Mouse (Mus musculus): Measurements from ENCODE around the gene Ttn. TPM values are rescaled to one million over a fixed set of nuclear protein-coding genes. Genes with fewer than 3 reads are reported as not detected.
A peak's percentile ranks its signal among the peaks of the same experiment; 100 is the strongest.

The Ttn gene
- polyA plus RNA-seq, 1 experiment from 2014 or later: 1.0 TPM

DNA sequence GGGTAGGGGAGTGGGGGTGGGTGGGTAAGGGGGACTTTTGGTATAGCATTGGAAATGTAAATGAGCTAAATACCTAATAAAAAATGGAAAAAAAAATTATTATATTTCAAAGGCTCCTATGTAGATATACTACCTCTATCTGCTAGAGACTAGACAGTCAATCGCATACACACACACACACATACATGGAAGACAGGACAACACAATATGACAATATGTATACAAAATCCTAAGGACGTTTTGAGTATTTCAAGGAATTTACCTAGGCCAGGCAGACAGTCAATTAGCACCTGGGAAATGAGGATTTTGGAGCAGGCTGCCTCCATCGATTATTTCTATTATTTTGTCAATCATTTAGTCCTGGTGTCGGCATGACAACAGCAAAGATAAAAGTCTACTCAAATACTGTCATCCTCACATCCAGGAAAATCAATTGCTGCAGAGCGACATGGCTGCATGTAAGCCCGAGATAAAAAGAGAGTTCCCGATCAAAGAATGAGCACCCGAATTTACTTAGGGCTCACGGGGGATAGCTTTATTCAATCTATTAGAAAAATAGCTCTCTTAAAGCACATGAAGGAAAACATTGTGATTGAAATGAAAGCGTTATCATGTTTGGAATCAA lies 20.8 kb downstream of the Ttn start:
- Histone ChIP-seq H3K36me3 (no peaks in the 10 kb centered on the region), H3K27ac (replicated peaks) (no peak overlapping the region), H3K9me3 (no peaks in the 10 kb centered on the region), H3K4me1 (no peaks in the 10 kb centered on the region), H3K9ac (replicated peaks) (no peak overlapping the region), H3K4me2 (replicated peaks) (no peak overlapping the region), H3K27me3 (no peaks in the 10 kb centered on the region), H3K4me3 (no peak overlapping the region)
- WGBS: 75% methylated on average over 10 of the region's 10 CpGs
- no peak for ATAC-seq (replicated peaks)

DNA sequence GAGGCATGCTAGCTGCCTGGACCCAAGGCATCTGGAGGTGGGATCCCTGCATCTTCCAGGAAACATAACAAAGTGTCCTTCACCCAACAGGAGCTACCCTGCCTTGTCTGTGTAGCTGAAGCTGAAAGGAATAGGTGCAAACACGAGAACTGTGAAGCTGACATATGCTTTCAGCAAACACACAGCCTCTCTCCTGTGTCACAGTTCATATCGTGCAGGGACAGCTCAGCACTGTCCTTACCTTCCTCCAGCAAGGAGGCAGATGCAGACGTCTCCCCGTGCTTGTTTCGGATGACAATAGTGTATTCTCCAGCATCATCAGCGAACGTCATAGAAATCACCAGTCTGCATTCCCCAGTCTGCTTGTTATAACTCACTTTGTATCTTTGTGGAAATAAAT lies 32.6 kb downstream of the Ttn start:
- Histone ChIP-seq H3K9ac (replicated peaks) (no peak overlapping the region), H3K4me2 (replicated peaks) (no peak overlapping the region), H3K36me3 (no peaks in the 10 kb centered on the region), H3K27me3 (no peaks in the 10 kb centered on the region), H3K4me3 (no peak overlapping the region), H3K4me1 (no peaks in the 10 kb centered on the region), H3K27ac (replicated peaks) (no peak overlapping the region), H3K9me3 (no peaks in the 10 kb centered on the region)
- ATAC-seq (replicated peaks): no peak
- 82% methylated on average over 7 of the region's 7 CpGs for WGBS

DNA sequence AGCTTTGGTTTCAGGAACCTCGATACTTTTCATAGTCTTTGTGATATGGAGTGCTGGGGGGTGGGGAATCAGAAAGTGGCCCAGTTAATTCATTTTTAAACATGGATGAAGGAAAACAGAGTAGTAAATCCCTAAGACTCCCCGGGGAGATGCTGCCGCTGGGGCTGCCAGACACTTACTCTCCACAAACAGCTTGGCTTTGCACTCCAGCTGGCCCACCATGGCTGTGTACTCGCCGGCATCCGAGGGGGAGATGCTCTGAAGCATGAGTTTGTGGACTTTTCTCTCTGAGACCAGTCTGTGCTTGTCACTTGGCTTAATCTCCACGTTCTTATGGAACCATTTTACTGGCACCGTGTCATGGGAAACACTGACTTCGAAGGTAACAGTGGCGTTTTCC lies 43.8 kb downstream of the Ttn start:
- Histone ChIP-seq H3K9me3 (no peaks in the 10 kb centered on the region), H3K4me2 (replicated peaks) (no peak overlapping the region), H3K27me3 (no peaks in the 10 kb centered on the region), H3K9ac (replicated peaks) (no peak overlapping the region), H3K4me1 (no peaks in the 10 kb centered on the region), H3K27ac (replicated peaks) (no peak overlapping the region), H3K4me3 (no peak overlapping the region), H3K36me3 (no peaks in the 10 kb centered on the region)
- 64% methylated on average over 10 of the region's 10 CpGs for WGBS
- ATAC-seq (replicated peaks): no peak

DNA sequence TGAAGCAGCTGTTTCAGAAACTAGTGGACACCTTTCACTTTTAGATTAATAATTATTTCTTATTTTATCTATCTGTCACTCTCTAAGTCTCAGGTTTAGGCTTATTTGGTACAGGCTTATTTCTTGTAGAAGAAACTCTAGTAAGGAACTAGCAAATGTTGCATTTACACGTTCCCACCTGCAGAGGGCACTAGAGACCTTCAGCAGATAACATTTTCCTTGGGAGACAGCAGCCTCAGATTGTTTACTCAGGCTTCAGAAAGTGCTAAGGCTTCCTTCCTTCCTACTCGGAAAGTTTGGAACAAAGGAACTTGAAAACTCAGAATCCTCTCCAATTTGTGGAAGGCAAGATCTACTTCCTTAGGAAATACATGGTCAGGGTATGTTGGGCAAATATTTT lies 52.6 kb downstream of the Ttn start:
- H3K4me2 ChIP-seq (replicated peaks): no peak overlapping the region
- H3K4me3 ChIP-seq: no peak overlapping the region
- peak; percentile 36 for ATAC-seq (replicated peaks)
- H3K9me3 ChIP-seq: no peaks in the 10 kb centered on the region
- no peaks in the 10 kb centered on the region for H3K4me1 ChIP-seq
- WGBS: 0% methylated on average over 2 of the region's 2 CpGs
- H3K9ac ChIP-seq (replicated peaks): no peak overlapping the region
- no peaks in the 10 kb centered on the region for H3K36me3 ChIP-seq
- H3K27ac ChIP-seq (replicated peaks): no peak overlapping the region
- H3K27me3 ChIP-seq: no peaks in the 10 kb centered on the region

DNA sequence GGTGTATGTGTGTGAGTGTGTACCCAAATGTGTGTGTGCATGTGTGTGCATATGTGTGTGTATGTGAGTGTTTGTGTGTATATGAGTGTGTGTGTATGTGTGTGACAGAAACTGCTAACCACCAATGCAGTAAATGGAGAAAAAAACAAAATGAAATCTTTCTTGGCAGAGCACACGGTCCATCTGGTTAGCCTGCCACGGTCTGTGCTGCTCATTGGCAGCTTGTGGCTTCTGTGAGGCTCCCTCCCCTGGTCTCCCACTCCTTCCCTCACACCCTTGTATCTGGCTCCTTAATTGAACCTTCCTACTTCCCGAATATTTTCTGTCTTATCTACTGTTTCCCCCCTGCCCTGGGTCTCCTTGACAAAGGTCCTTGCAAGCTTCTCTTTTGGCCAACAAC lies 53.5 kb downstream of the Ttn start:
- H3K4me1 ChIP-seq: no peaks in the 10 kb centered on the region
- peak; percentile 88 for ATAC-seq (replicated peaks)
- WGBS: 58% methylated on average over 3 of the region's 3 CpGs
- H3K4me3 ChIP-seq: no peak overlapping the region
- no peaks in the 10 kb centered on the region for H3K9me3 ChIP-seq
- no peaks in the 10 kb centered on the region for H3K27me3 ChIP-seq
- H3K4me2 ChIP-seq (replicated peaks): no peak overlapping the region
- no peak overlapping the region for H3K9ac ChIP-seq (replicated peaks)
- no peak overlapping the region for H3K27ac ChIP-seq (replicated peaks)
- no peaks in the 10 kb centered on the region for H3K36me3 ChIP-seq

DNA sequence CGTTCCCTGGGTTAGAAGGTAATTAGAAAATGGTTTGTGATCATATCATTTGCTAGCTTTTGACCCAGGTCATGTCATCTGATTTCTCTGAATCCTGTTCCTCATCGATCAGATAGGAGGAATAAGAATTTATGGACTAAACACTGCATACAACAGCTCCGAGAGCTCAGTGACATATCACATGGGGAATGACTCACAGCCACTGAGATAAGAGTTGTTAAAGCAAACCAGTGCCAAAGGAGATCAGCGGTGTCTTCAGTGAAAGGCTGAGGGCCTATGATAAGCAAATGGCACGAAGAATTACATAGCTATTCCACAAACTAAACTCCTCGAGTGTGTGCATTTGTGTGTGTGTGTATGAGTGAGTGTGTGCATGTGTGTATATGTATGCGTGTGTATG lies 54.0 kb downstream of the Ttn start:
- Histone ChIP-seq H3K27me3 (no peaks in the 10 kb centered on the region), H3K4me3 (no peak overlapping the region), H3K36me3 (no peaks in the 10 kb centered on the region), H3K9ac (replicated peaks) (no peak overlapping the region), H3K4me1 (no peaks in the 10 kb centered on the region), H3K27ac (replicated peaks) (no peak overlapping the region), H3K4me2 (replicated peaks) (no peak overlapping the region), H3K9me3 (no peaks in the 10 kb centered on the region)
- no peak for ATAC-seq (replicated peaks)
- 79% methylated on average over 7 of the region's 7 CpGs for WGBS

DNA sequence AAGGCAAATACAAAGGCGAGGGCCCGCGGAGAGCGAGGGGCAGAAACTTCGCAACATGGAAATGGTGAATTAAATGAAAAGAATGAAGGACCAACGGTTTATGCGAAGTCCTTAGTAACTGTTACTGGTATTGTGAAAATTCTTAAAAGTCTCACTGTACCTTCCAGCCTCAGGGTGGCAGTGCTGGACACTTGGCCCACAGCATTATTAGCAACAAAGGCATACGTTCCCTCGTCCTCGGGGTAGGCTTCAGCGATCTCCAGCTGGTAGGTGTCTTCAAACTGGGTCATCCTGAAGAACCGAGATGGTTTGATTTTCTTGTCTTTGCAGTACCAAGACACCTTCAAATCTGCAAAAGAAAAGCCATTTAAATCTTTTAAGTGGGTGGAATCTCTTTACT lies 55.4 kb downstream of the Ttn start:
- H3K9ac ChIP-seq (replicated peaks): no peak overlapping the region
- H3K4me3 ChIP-seq: no peak overlapping the region

DNA sequence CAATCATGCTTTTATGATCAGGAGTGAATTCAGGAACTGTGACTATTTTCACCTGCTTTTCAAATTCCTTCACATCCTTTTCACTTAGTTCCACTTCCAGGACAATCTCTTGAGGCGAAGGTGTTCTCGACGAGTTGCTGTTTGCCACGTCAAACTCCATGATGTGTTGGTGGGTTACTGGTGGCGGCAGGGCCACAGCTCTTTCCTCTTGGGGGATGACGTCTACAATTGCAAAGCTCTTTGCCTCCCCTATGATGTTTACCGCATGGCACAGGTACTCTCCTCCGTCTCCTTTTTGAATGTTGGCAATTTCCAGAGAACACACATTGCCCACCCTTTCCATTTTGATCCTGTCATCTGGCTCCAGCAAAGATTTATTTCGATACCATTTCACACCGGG lies 67.4 kb downstream of the Ttn start:
- 95% methylated on average over 10 of the region's 10 CpGs for WGBS

More for the DNA sequence above, 55.4 kb downstream of the Ttn start:
- ATAC-seq (replicated peaks): no peak
- Histone ChIP-seq H3K36me3 (no peaks in the 10 kb centered on the region), H3K27ac (replicated peaks) (no peak overlapping the region), H3K27me3 (no peaks in the 10 kb centered on the region), H3K9me3 (no peaks in the 10 kb centered on the region), H3K4me2 (replicated peaks) (no peak overlapping the region), H3K4me1 (no peaks in the 10 kb centered on the region)
- WGBS: 74% methylated on average over 12 of the region's 12 CpGs

DNA sequence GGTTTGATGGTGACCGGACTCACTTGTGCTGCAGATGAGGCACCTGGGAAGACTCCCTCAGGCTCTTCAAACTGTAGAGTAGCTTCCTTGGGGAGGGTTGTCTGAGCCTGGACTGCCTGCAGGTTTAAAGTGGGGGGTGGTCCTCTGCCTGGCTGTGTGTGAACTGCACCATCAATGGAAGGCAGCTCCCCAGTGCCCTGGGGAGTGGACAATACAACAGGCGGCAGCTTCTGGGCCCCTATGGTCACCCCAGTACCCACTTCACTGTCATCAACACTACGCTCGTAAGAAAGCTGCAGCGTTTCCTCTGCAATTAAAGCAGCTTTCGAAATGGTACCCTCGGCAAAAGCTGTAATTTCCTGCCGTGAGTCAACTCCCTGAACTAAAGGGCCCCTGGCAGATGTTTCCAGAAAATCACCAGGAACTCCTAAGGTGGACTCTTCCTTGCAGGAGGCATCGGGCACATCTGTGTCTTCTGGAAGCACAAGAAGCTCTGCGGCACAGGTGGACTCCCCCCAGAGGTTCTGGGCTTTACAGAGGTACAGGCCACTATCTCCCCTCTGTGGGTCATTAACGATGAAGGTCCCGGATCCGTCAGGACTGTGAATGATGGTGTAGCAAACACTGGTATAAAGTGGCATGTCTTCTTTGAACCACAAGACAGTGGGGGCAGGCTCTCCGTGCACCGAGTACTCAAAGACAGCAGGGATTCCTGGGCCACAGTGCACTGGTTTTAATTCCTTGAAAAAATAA lies 73.5 kb downstream of the Ttn start:
- Histone ChIP-seq H3K9me3 (no peaks in the 10 kb centered on the region), H3K9ac (replicated peaks) (no peak overlapping the region), H3K36me3 (no peaks in the 10 kb centered on the region), H3K4me1 (no peaks in the 10 kb centered on the region), H3K4me3 (no peak overlapping the region), H3K4me2 (replicated peaks) (no peak overlapping the region), H3K27ac (replicated peaks) (no peak overlapping the region), H3K27me3 (no peaks in the 10 kb centered on the region)
- 78% methylated on average over 15 of the region's 15 CpGs for WGBS
- no peak for ATAC-seq (replicated peaks)

More for the DNA sequence above, 67.4 kb downstream of the Ttn start:
- Histone ChIP-seq H3K4me1 (no peaks in the 10 kb centered on the region), H3K27ac (replicated peaks) (no peak overlapping the region), H3K27me3 (no peaks in the 10 kb centered on the region), H3K4me3 (no peak overlapping the region), H3K9ac (replicated peaks) (no peak overlapping the region), H3K4me2 (replicated peaks) (no peak overlapping the region), H3K9me3 (no peaks in the 10 kb centered on the region), H3K36me3 (no peaks in the 10 kb centered on the region)
- no peak for ATAC-seq (replicated peaks)

DNA sequence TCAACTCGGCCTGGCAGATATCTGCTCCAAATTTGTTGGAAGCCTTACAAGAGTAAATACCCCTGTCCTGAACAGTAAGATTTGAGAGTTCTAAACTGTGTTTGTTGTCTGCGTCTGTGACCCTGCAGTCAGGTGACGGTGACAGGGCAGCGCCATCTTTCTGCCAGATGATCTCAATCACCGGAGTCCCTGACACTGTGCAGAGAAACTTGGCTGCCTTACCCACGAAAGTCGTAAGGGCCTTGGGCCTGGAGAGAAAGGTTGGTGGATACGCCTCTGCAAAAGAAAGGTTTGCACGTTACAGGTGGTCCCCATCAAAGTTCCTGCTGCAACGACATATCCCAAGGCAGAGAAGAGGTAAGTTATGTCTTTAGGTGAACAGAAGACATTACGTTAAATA lies 79.0 kb downstream of the Ttn start:
- Histone ChIP-seq H3K4me3 (no peak overlapping the region), H3K9ac (replicated peaks) (no peak overlapping the region), H3K27ac (replicated peaks) (no peak overlapping the region), H3K4me1 (no peaks in the 10 kb centered on the region), H3K9me3 (no peaks in the 10 kb centered on the region), H3K27me3 (no peaks in the 10 kb centered on the region), H3K4me2 (replicated peaks) (no peak overlapping the region), H3K36me3 (no peaks in the 10 kb centered on the region)
- no peak for ATAC-seq (replicated peaks)
- WGBS: 93% methylated on average over 11 of the region's 11 CpGs

DNA sequence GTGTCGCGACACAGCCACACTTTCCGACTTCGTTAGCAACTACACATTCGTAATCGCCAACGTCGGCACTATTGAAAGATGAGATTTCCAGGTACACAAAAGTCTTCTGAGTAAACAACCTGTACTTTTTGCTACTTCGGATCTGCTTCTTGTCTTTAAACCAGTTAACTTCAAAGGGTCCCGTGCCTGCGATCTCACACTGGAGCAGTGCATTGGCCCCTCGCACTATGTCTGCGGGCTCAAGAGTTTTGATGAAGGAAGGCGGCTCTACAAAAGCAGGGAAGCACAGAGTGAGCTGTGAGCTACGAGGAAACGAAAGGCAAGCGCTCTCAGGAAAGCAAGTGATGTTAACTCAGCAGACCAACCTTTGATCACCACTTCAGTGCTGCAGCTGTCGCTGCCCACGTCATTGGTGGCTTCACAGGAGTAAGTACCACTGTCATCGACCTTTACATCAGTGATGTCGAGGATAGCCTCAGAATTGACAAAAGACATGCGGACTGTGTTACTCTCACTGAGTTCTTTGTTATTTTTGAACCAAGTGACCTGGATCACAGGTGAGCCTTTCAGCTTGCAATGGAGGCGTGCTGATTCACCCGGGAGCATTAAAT lies 80.8 kb downstream of the Ttn start:
- Histone ChIP-seq H3K27ac (replicated peaks) (no peak overlapping the region), H3K36me3 (no peaks in the 10 kb centered on the region), H3K27me3 (no peaks in the 10 kb centered on the region), H3K4me2 (replicated peaks) (no peak overlapping the region), H3K9ac (replicated peaks) (no peak overlapping the region), H3K9me3 (no peaks in the 10 kb centered on the region), H3K4me3 (no peak overlapping the region), H3K4me1 (no peaks in the 10 kb centered on the region)
- peak; percentile 41; the same call in 1 of the 2 replicates for ATAC-seq (replicated peaks)
- WGBS: 88% methylated on average over 24 of the region's 24 CpGs

DNA sequence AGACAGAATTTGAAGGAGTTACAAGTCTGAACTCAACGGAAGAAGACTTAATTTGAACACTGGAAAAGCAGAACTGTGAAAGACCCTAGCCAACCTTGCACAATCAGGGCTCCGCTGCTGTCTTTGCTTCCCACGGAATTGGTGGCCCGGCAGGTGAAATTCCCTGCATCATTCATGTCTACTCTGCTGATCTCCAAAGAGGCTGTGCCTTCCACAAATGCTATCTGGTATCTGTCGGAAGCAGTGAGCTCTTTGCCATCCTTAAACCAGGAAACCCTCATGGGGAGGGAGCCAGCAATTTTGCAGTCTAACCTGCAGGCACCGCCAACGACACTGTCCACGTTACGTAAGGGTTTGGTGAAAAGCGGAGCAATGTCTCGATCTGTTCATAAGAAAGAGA lies 82.5 kb downstream of the Ttn start:
- no peak overlapping the region for H3K4me3 ChIP-seq
- no peak overlapping the region for H3K4me2 ChIP-seq (replicated peaks)
- no peaks in the 10 kb centered on the region for H3K9me3 ChIP-seq
- WGBS: 95% methylated on average over 11 of the region's 11 CpGs
- H3K4me1 ChIP-seq: no peaks in the 10 kb centered on the region
- no peak for ATAC-seq (replicated peaks)
- H3K27me3 ChIP-seq: no peaks in the 10 kb centered on the region
- no peak overlapping the region for H3K9ac ChIP-seq (replicated peaks)
- H3K27ac ChIP-seq (replicated peaks): no peak overlapping the region
- H3K36me3 ChIP-seq: no peaks in the 10 kb centered on the region
